Mouse (Mus musculus) CH12.LX (cell line): ENCODE results near the gene Arpc5l. TPM values are rescaled to one million over a fixed set of nuclear protein-coding genes. Genes with fewer than 3 reads are reported as not detected.

Experiments
- DNase-seq: peaks from one replicate; pipeline ENCODE4 v3.0.0-alpha.2; 2013; ENCODE audit errors: extremely low read depth
- H3K27ac ChIP-seq: 2 replicates; pipeline ENCODE4 v1.5.1; 2012; ENCODE audit warnings: low read depth, mild to moderate bottlenecking, control low read depth, moderate library complexity; ENCODE audit not compliant: insufficient read depth
- H3K27me3 ChIP-seq: replicated peaks from 2 replicates; pipeline ENCODE3; 2012; ENCODE audit warnings: inconsistent platforms
- H3K36me3 ChIP-seq, 2 experiments: replicated peaks in 1 of 2; 2 replicates each; pipeline versions ENCODE3 to v1.6.1; 2012; ENCODE audit warnings: inconsistent platforms in 1 of 2, low read length in 1 of 2, mild to moderate bottlenecking in 1 of 2, mixed read lengths in 1 of 2, moderate library complexity in 1 of 2; ENCODE audit not compliant: control insufficient read depth in 1 of 2, insufficient read depth in 1 of 2
- H3K4me1 ChIP-seq, 2 experiments: 2 replicates each; pipeline ENCODE4 v1.6.1; 2012; ENCODE audit warnings: inconsistent platforms in 1 of 2, moderate library complexity in 1 of 2; ENCODE audit not compliant: insufficient read depth in 2 of 2, control insufficient read depth in 1 of 2
- H3K4me2 ChIP-seq: 2 replicates; pipeline ENCODE4 v1.6.1; 2012; ENCODE audit warnings: low read depth, mild to moderate bottlenecking, control low read depth; ENCODE audit not compliant: poor library complexity, insufficient read depth, severe bottlenecking
- H3K4me3 ChIP-seq, 3 experiments: fragments of 150-350 bp in 1 of 3; sonication (generic) in 1 of 3; replicated peaks in 1 of 3; 2 replicates each; pipeline versions ENCODE3 to v1.5.1; 2011 to 2012; ENCODE audit warnings: low read depth in 2 of 3, low read length in 2 of 3, mild to moderate bottlenecking in 2 of 3, moderate library complexity in 2 of 3, control low read depth in 1 of 3, improper control_type of control experiment in 1 of 3, inconsistent platforms in 1 of 3, mixed read lengths in 1 of 3; ENCODE audit not compliant: poor library complexity in 1 of 3
- H3K79me2 ChIP-seq: replicated peaks from 2 replicates; pipeline ENCODE4 v1.6.1; 2012; ENCODE audit warnings: mild to moderate bottlenecking, moderate library complexity; ENCODE audit not compliant: control insufficient read depth, poor library complexity, insufficient read depth, severe bottlenecking; ENCODE audit errors: extremely low read depth
- H3K9ac ChIP-seq: 2 replicates; pipeline ENCODE4 v1.6.1; 2012; ENCODE audit warnings: low read depth, mild to moderate bottlenecking, control low read depth, moderate library complexity; ENCODE audit not compliant: insufficient read depth
- H3K9me3 ChIP-seq: replicated peaks from 2 replicates; pipeline ENCODE3; 2012; ENCODE audit warnings: low read length, inconsistent platforms, mixed read lengths
- BHLHE40 ChIP-seq: IDR thresholded peaks from 2 replicates; pipeline ENCODE4 v1.6.1; 2011; ENCODE audit warnings: mild to moderate bottlenecking, low read depth, low read length, improper control_type of control experiment
- CTCF ChIP-seq, 2 experiments: IDR thresholded peaks in 1 of 2; conservative IDR thresholded peaks in 1 of 2; 2 replicates each; pipeline ENCODE4 v1.5.1; 2011 to 2012; ENCODE audit warnings: low read depth in 2 of 2, low read length in 2 of 2, improper control_type of control experiment in 1 of 2, inconsistent platforms in 1 of 2, mild to moderate bottlenecking in 1 of 2, moderate library complexity in 1 of 2
- EP300 ChIP-seq: IDR thresholded peaks from 2 replicates; pipeline ENCODE4 v1.6.1; 2011; ENCODE audit warnings: low read length, improper control_type of control experiment
- ETS1 ChIP-seq: conservative IDR thresholded peaks from 2 replicates; pipeline ENCODE4 v1.6.1; 2012; ENCODE audit warnings: low read depth, mild to moderate bottlenecking, inconsistent platforms, low read length, improper control_type of control experiment, moderate library complexity
- JUND ChIP-seq: conservative IDR thresholded peaks from 2 replicates; pipeline ENCODE4 v1.6.1; 2011; ENCODE audit warnings: low read depth, low read length, improper control_type of control experiment
- MAX ChIP-seq: IDR thresholded peaks from 2 replicates; pipeline ENCODE4 v1.6.1; 2011; ENCODE audit warnings: low read length, improper control_type of control experiment
- MYC ChIP-seq: IDR thresholded peaks from 2 replicates; pipeline ENCODE4 v1.6.1; 2011; ENCODE audit warnings: low read depth, mild to moderate bottlenecking, improper control_type of control experiment, low read length
- NRF1 ChIP-seq: IDR thresholded peaks from 2 replicates; pipeline ENCODE4 v1.6.1; 2014; ENCODE audit warnings: low read depth, mild to moderate bottlenecking, inconsistent platforms, low read length, improper control_type of control experiment, moderate library complexity
- POLR2AphosphoS2 ChIP-seq: IDR thresholded peaks from 2 replicates; pipeline ENCODE4 v1.6.1; 2011; ENCODE audit warnings: low read depth, low read length, improper control_type of control experiment
- SMC3 ChIP-seq: IDR thresholded peaks from 2 replicates; pipeline ENCODE4 v1.6.1; 2011; ENCODE audit warnings: low read depth, low read length, improper control_type of control experiment
- TBP ChIP-seq: conservative IDR thresholded peaks from 2 replicates; pipeline ENCODE4 v1.6.1; 2011; ENCODE audit warnings: low read depth, low read length, improper control_type of control experiment
- ZC3H11A ChIP-seq: IDR thresholded peaks from 2 replicates; pipeline ENCODE4 v1.6.1; 2012; ENCODE audit warnings: low read depth, mild to moderate bottlenecking, inconsistent platforms, low read length, improper control_type of control experiment
- ZKSCAN1 ChIP-seq: IDR thresholded peaks from 2 replicates; pipeline ENCODE4 v1.6.1; 2012; ENCODE audit warnings: low read depth, inconsistent platforms, low read length, improper control_type of control experiment, borderline replicate concordance
- dilution Hi-C: fragments of 300-500 bp; cut with MboI; formaldehyde crosslinking; loops from 2 replicates; pipeline ENCODE4 v1.14.3; 2020; ENCODE audit warnings: low sequenced_read_pairs; ENCODE audit not compliant: extremely low pct_unique_long_range_greater_than_20kb, extremely low pct_ligation_motif_present
- in situ Hi-C: fragments of 300-500 bp; cut with MboI; formaldehyde crosslinking; loops from 3 replicates; pipeline ENCODE4 v1.14.3; 2019; ENCODE audit warnings: low sequenced_read_pairs, low pct_ligation_motif_present, low pct_unique_long_range_greater_than_20kb, mixed read lengths
- polyA plus RNA-seq: library from polyadenylated mRNA; unstranded; fragments of >175 nt; gene quantifications from 2 replicates; pipeline ENCODE4 v1.2.1, GENCODE M21; 2012; ENCODE audit warnings: low read depth; ENCODE audit not compliant: insufficient read length
- total RNA-seq, 2 experiments: library from RNA; depleted of rRNA; stranded (reverse); fragments of 300-350 nt in 1 of 2; fragments of >200 nt in 1 of 2; gene quantifications; 2 replicates each; pipeline ENCODE4 v1.2.3; 2012 to 2014

The Arpc5l gene
- total and polyA plus RNA-seq, 3 experiments: 139 to 300 (median 212) TPM

DNA sequence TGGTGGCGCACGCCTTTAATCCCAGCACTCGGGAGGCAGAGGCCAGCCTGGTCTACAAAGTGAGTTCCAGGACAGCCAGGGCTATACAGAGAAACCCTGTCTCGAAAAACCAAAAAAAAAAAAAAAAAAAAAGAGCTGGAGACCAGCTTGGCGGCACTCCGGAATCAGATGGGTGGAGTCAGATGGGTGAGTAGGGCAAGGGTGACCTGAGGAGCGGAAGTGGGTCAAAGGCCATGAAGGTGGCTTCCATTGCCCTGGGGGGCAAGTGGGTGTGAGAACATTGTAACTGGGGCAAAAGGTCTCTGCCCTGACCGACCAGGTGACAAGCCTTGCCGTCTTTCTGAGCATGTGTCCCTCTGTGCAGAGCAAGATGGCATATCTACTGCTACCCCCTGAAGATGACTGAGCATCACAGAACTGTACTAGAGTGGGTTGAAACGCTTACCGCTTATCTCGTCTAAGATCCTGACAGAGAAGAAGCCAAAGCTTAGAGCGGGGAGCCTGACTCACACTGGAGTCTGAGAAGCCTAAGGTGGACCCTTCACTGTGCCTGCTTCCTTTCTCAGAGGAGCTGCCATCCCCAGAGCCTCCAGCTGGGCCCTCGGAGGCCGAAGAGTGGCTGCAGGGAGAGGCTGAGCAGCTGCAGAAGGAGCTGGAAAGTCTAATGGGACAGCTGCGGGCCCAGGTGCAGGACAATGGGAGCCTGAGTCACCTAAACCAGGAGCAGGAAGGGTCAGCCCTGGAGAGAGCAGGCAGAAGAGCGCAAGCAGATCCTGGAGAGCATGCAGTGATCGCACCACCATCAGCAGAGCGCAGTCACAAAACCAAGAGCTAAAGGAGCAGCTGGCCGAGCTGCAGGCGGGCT, 29.0 kb upstream of the Arpc5l start:
- H3K4me3 ChIP-seq: no peak overlapping the region
- no peaks in the 10 kb centered on the region for H3K27me3 ChIP-seq
- H3K9me3 ChIP-seq: no peaks in the 10 kb centered on the region
- in situ Hi-C loops (no loop called here), dilution Hi-C loops (no loop called here)
- no peak overlapping the region for H3K27ac ChIP-seq
- peaks cover 2 to 27% of the 10 kb centered on the region in 2 experiments; a peak in 3 of 4 replicates for H3K4me1 ChIP-seq
- TF ChIP-seq ZKSCAN1: no peak
- no peak for TF ChIP-seq BHLHE40
- H3K4me2 ChIP-seq: no peak overlapping the region
- no peaks in the 10 kb centered on the region for H3K79me2 ChIP-seq
- no peak overlapping the region for H3K9ac ChIP-seq
- H3K36me3 ChIP-seq: no peaks in the 10 kb centered on the region
- no peak for DNase-seq

DNA sequence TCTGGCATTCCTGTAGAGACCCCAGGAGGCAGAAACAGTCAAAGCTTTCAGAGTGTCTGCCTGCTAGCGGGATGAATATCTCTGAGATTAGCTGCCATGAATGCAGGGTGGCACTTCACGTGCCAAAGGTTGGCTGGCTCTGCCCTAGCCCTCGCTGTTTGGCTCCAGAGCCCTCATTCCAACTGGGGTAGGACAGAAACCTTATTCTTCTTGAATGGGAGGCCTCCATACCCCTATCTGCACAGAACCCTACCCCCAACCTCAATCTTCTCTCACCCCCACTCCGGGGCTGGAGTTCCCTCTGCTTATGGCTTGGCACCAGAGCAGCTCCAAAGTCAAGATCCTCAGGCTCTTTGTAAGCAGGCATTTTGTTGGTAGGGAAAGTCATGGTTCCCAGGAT, 27.3 kb upstream of the Arpc5l start:
- Histone ChIP-seq H3K4me1 (peaks cover 2 to 27% of the 10 kb centered on the region in 2 experiments; a peak in 3 of 4 replicates), H3K36me3 (no peaks in the 10 kb centered on the region), H3K79me2 (no peaks in the 10 kb centered on the region), H3K9ac (no peak overlapping the region), H3K27me3 (no peaks in the 10 kb centered on the region), H3K9me3 (no peaks in the 10 kb centered on the region), H3K4me3 (no peak overlapping the region), H3K4me2 (no peak overlapping the region), H3K27ac (no peak overlapping the region)
- dilution Hi-C loops (no loop called here), in situ Hi-C loops (no loop called here)
- no peak for DNase-seq
- TF ChIP-seq ZC3H11A (no peak), EP300 (no peak), ETS1 (no peak), POLR2AphosphoS2 (no peak), JUND (no peak), SMC3 (no peak)

DNA sequence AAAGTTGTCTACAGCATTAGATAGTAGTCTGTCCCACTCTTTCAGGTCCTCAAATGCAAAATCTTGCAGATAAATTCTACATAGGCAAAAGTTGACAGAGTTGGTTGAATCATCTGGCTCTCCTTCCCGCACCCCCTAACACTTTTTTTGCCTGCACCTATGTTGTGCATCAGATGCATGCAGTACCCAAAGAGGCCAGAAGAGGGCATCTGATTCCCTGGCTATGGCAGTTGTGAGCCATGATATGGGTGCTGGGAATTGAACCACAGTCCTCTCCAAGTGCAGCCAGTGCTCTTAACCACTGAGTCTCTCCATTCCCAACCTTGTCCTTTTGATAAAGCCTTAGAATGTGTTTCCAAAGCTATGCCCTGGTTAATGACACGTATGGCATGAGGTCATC, 21.7 kb upstream of the Arpc5l start:
- no peak for DNase-seq
- no peak overlapping the region for H3K9ac ChIP-seq

More for the DNA sequence above, 21.7 kb upstream of the Arpc5l start:
- Histone ChIP-seq H3K4me3 (no peak overlapping the region), H3K36me3 (peaks cover 0 to 4% of the 10 kb centered on the region in 2 experiments), H3K4me1 (peaks cover 18 to 30% of the 10 kb centered on the region in 2 experiments), H3K9me3 (peaks cover 19% of the 10 kb centered on the region), H3K79me2 (no peaks in the 10 kb centered on the region), H3K27ac (no peak overlapping the region), H3K4me2 (no peak overlapping the region), H3K27me3 (no peaks in the 10 kb centered on the region)
- in situ Hi-C loops (no loop called here), dilution Hi-C loops (no loop called here)
- no peak for TF ChIP-seq NRF1
- TF ChIP-seq POLR2AphosphoS2: no peak
- no peak for TF ChIP-seq MAX
- no peak for TF ChIP-seq MYC
- peak; percentile 31 to 44 for TF ChIP-seq CTCF (conservative IDR thresholded peaks at IDR 0.05 in 1 of 2, IDR thresholded peaks at IDR 0.05 in 1 of 2; ENCODE audit: low read depth in 2 of 2, low read length in 2 of 2)
- TF ChIP-seq TBP: no peak
